Mouse (Mus musculus): ENCODE measurements at regions not wholly inside any gene's neighbourhood (a gene's known extent, or its start where the extent isn't known, plus 50 kb on each side); places are given as distances from the start of the nearest gene placed in this dataset.
"Not testable (repeated sequence)": the region's sequence is repeated elsewhere in the genome, so short reads cannot be mapped to it uniquely, and the experiment has no call there.

GRCm38 (mm10) chr4:55630215-55630614 is 97.9 kb upstream of the Klf4 start:
- not testable (repeated sequence) for TF ChIP-seq EP300 (IDR thresholded peaks at IDR 0.05; ENCODE audit: low read length); ZC3H11A (IDR thresholded peaks at IDR 0.05; ENCODE audit: low read depth, low read length); POLR2A (IDR thresholded peaks at IDR 0.05; ENCODE audit: low read depth, low read length); CTCF (conservative IDR thresholded peaks at IDR 0.05 in 1 of 2, IDR thresholded peaks at IDR 0.05 in 1 of 2; ENCODE audit: low read depth in 2 of 2, low read length in 2 of 2); SMC3 (IDR thresholded peaks at IDR 0.05; ENCODE audit: low read depth, low read length); HCFC1 (IDR thresholded peaks at IDR 0.05; ENCODE audit: low read depth, low read length); MAZ (IDR thresholded peaks at IDR 0.05; ENCODE audit: low read depth, low read length); ELF1 (IDR thresholded peaks at IDR 0.05; ENCODE audit: low read depth, low read length); RAD21 (IDR thresholded peaks at IDR 0.05; ENCODE audit: low read depth, low read length); MAFK (IDR thresholded peaks at IDR 0.05; ENCODE audit: insufficient replicate concordance, low read length)

Data from CH12.LX (cell line).